Mouse (Mus musculus): ENCODE measurements around the gene Tmem170b. TPM values are rescaled to one million over a fixed set of nuclear protein-coding genes. Genes with fewer than 3 reads are reported as not detected.

Gene Tmem170b
- polyA plus RNA-seq, 1 experiment from 2014 or later, result 11.5 TPM

DNA sequence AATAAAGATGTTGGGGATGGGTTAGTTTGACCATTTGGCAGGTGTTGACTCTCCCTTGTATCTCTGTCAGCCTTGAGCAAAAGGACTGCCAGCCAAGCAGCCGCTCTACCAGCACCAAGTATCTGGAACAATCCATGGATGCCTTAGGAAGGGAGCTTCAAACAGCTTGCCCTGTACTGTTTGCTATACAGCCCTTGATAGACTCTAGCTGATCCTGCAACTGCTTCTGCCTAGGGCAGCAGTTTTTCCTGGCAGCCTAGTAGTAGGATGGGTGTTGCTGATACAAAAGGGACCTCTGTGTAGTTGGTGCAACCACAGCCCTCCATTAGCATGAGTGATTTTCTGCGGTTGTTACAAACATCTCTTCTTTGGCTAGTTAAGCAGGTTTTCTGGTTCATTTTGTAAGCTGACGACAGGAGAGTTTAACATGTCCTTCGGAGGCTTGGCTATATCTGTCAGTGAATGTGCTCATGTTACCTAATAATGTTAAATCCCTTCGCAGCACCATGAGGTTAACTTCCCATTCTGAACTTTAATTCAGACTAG is 1.7 kb upstream of the Tmem170b start:
- Histone ChIP-seq H3K27me3 (ENCODE audit: control insufficient read depth, insufficient read depth, low read length) (no peaks in the 10 kb centered on the region), H3K9me3 (replicated peaks; ENCODE audit: control insufficient read depth, low read length) (no peaks in the 10 kb centered on the region), H3K9ac (replicated peaks; ENCODE audit: low read length) (no peak overlapping the region), H3K4me1 (ENCODE audit: control insufficient read depth, insufficient read depth, low read length) (no peaks in the 10 kb centered on the region), H3K27ac (replicated peaks; ENCODE audit: low read depth, low read length) (no peak overlapping the region), H3K36me3 (replicated peaks; ENCODE audit: control insufficient read depth, insufficient read depth, low read depth, low read length) (no peaks in the 10 kb centered on the region), H3K4me2 (ENCODE audit: low read depth, low read length) (no peak overlapping the region), H3K4me3 (ENCODE audit: low read depth, low read length) (no peak overlapping the region)
- DNase-seq (ENCODE audit: low spot score), result no peak
- ATAC-seq (replicated peaks; ENCODE audit: insufficient number of reproducible peaks, low FRiP score, low TSS enrichment, low read depth), result no peak
- WGBS, result 64% methylated on average over 5 of the region's 5 CpGs

GRCm38 (mm10) chr13:41606081-41607000 is 634 bp downstream of the Tmem170b start:
- ATAC-seq (replicated peaks; ENCODE audit: insufficient number of reproducible peaks, low FRiP score, low TSS enrichment, low read depth) (peak; percentile 15; the same call in 1 of the 2 replicates), DNase-seq (ENCODE audit: low spot score) (peak; percentile 32)
- Histone ChIP-seq H3K4me1 (ENCODE audit: control insufficient read depth, insufficient read depth, low read length) (no peaks in the 10 kb centered on the region), H3K9me3 (replicated peaks; ENCODE audit: control insufficient read depth, low read length) (no peaks in the 10 kb centered on the region), H3K27ac (replicated peaks; ENCODE audit: low read depth, low read length) (peak overlapping the region; percentile 44), H3K9ac (replicated peaks; ENCODE audit: low read length) (peak overlapping the region; percentile 84), H3K4me3 (ENCODE audit: low read depth, low read length) (peak overlapping the region; percentile 80), H3K4me2 (ENCODE audit: low read depth, low read length) (peak overlapping the region; percentile 80), H3K36me3 (replicated peaks; ENCODE audit: control insufficient read depth, insufficient read depth, low read depth, low read length) (no peaks in the 10 kb centered on the region), H3K27me3 (ENCODE audit: control insufficient read depth, insufficient read depth, low read length) (no peaks in the 10 kb centered on the region)
- 3% methylated on average over 49 of the region's 67 CpGs for WGBS

DNA sequence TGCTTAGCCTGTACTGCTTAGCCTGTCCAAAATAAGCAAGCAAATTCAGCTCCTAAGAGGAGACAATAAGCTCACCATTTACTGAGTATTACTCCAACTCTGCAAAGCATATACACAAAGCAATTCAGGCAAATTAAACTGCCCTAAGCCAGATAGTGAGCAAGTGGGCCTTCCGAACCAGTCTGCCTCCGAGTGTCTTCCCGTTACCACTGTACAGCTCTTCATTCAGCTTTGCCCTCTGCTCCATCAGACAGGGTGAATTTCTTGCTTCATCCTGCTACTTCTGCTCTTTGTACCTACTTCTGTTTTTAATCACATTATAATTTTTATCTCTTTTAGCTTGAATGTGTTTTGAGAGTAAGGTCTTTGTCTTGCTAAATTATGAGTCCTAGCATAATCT is 1.9 kb downstream of the Tmem170b start:
- Histone ChIP-seq H3K9ac (replicated peaks; ENCODE audit: low read length) (no peak overlapping the region), H3K27me3 (ENCODE audit: control insufficient read depth, insufficient read depth, low read length) (no peaks in the 10 kb centered on the region), H3K36me3 (replicated peaks; ENCODE audit: control insufficient read depth, insufficient read depth, low read depth, low read length) (no peaks in the 10 kb centered on the region), H3K27ac (replicated peaks; ENCODE audit: low read depth, low read length) (no peak overlapping the region), H3K9me3 (replicated peaks; ENCODE audit: control insufficient read depth, low read length) (no peaks in the 10 kb centered on the region), H3K4me1 (ENCODE audit: control insufficient read depth, insufficient read depth, low read length) (no peaks in the 10 kb centered on the region), H3K4me2 (ENCODE audit: low read depth, low read length) (no peak overlapping the region), H3K4me3 (ENCODE audit: low read depth, low read length) (no peak overlapping the region)
- DNase-seq (ENCODE audit: low spot score) (no peak), ATAC-seq (replicated peaks; ENCODE audit: insufficient number of reproducible peaks, low FRiP score, low TSS enrichment, low read depth) (no peak)
- 87% methylated on average over 3 of the region's 3 CpGs for WGBS

DNA sequence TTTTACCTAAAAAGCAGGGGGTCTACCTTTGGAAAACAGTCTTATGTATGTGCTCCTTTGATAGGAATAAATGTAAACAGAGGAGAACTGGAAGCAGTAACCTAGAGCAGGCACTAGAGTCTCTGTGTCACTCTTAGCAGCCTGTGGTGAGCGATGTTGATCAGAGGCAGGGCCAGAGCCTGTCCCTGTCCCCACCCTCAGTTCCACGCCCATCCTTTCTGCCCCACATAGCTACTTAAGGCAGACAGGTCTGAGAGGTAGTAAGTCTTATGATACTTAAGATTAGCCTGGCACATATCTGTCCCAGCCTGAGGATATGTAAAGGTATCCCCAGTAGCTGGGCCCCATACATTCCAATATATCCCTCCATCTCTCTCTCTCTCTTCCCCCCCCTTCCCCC is 2.9 kb downstream of the Tmem170b start:
- no peak overlapping the region for H3K4me3 ChIP-seq (ENCODE audit: low read depth, low read length)
- no peaks in the 10 kb centered on the region for H3K36me3 ChIP-seq (replicated peaks; ENCODE audit: control insufficient read depth, insufficient read depth, low read depth, low read length)
- no peaks in the 10 kb centered on the region for H3K27me3 ChIP-seq (ENCODE audit: control insufficient read depth, insufficient read depth, low read length)
- no peak for ATAC-seq (replicated peaks; ENCODE audit: insufficient number of reproducible peaks, low FRiP score, low TSS enrichment, low read depth)
- H3K9ac ChIP-seq (replicated peaks; ENCODE audit: low read length), result no peak overlapping the region
- DNase-seq (ENCODE audit: low spot score), result no peak
- H3K4me2 ChIP-seq (ENCODE audit: low read depth, low read length), result no peak overlapping the region
- H3K4me1 ChIP-seq (ENCODE audit: control insufficient read depth, insufficient read depth, low read length), result no peaks in the 10 kb centered on the region
- no peaks in the 10 kb centered on the region for H3K9me3 ChIP-seq (replicated peaks; ENCODE audit: control insufficient read depth, low read length)
- WGBS, result 65% methylated on average over 2 of the region's 2 CpGs
- H3K27ac ChIP-seq (replicated peaks; ENCODE audit: low read depth, low read length), result no peak overlapping the region

DNA sequence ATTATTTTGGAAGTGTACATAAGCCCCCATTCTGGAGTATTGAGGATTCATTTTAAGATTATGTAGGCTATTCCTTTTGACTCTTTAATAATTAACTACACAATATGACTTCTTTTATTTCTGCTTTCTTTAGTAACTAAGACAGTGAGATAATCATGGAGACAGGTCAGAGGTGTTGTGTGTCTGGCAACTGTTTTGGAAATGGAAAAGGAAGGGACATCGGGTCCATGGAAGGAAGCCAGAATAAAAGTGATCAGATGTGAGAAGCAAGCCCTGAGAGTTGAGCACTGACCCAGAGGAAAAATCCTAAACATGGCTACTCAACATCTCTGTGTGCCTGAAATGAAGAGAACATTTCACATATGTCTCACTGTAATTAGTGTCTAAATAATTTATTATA is 5.3 kb downstream of the Tmem170b start:
- H3K27ac ChIP-seq (replicated peaks; ENCODE audit: low read depth, low read length), result no peak overlapping the region
- H3K4me3 ChIP-seq (ENCODE audit: low read depth, low read length), result no peak overlapping the region
- no peaks in the 10 kb centered on the region for H3K4me1 ChIP-seq (ENCODE audit: control insufficient read depth, insufficient read depth, low read length)
- H3K4me2 ChIP-seq (ENCODE audit: low read depth, low read length), result no peak overlapping the region
- no peaks in the 10 kb centered on the region for H3K36me3 ChIP-seq (replicated peaks; ENCODE audit: control insufficient read depth, insufficient read depth, low read depth, low read length)
- H3K9ac ChIP-seq (replicated peaks; ENCODE audit: low read length), result no peak overlapping the region
- H3K9me3 ChIP-seq (replicated peaks; ENCODE audit: control insufficient read depth, low read length), result no peaks in the 10 kb centered on the region
- no peaks in the 10 kb centered on the region for H3K27me3 ChIP-seq (ENCODE audit: control insufficient read depth, insufficient read depth, low read length)
- ATAC-seq (replicated peaks; ENCODE audit: insufficient number of reproducible peaks, low FRiP score, low TSS enrichment, low read depth) (no peak), DNase-seq (ENCODE audit: low spot score) (no peak)
- WGBS, result 88% methylated on average over 1 of the region's 1 CpGs

GRCm38 (mm10) chr13:41614539-41614938 is 8.8 kb downstream of the Tmem170b start:
- Histone ChIP-seq H3K36me3 (replicated peaks; ENCODE audit: control insufficient read depth, insufficient read depth, low read depth, low read length) (no peaks in the 10 kb centered on the region), H3K9me3 (replicated peaks; ENCODE audit: control insufficient read depth, low read length) (no peaks in the 10 kb centered on the region), H3K4me1 (ENCODE audit: control insufficient read depth, insufficient read depth, low read length) (no peaks in the 10 kb centered on the region), H3K4me3 (ENCODE audit: low read depth, low read length) (no peak overlapping the region), H3K27me3 (ENCODE audit: control insufficient read depth, insufficient read depth, low read length) (no peaks in the 10 kb centered on the region), H3K27ac (replicated peaks; ENCODE audit: low read depth, low read length) (no peak overlapping the region), H3K9ac (replicated peaks; ENCODE audit: low read length) (no peak overlapping the region), H3K4me2 (ENCODE audit: low read depth, low read length) (no peak overlapping the region)
- ATAC-seq (replicated peaks; ENCODE audit: insufficient number of reproducible peaks, low FRiP score, low TSS enrichment, low read depth), result no peak
- WGBS, result 86% methylated on average over 2 of the region's 2 CpGs
- DNase-seq (ENCODE audit: low spot score), result no peak

DNA sequence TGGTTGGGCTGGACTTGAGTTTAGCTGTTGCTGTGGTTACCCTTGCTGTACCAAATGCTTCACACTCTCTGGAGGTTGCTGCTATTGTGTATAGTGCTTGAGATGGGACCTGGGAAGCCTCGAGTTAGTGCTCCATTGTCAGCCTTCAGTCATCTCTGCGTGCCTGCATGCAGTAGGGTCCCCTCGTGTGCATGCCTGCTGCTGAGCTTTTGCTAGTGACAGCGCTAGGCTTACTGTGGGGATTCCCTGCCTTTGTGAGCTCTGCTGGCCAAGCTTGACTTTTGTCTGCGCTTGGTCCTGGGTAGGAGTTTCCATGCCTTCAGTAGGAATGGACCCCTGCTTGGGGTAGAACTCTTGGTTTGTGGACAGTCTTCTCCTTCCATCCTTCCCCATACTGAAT is 9.3 kb downstream of the Tmem170b start:
- 54% methylated on average over 5 of the region's 5 CpGs for WGBS
- no peak for DNase-seq (ENCODE audit: low spot score)
- no peak overlapping the region for H3K4me3 ChIP-seq (ENCODE audit: low read depth, low read length)
- no peak overlapping the region for H3K9ac ChIP-seq (replicated peaks; ENCODE audit: low read length)
- no peaks in the 10 kb centered on the region for H3K4me1 ChIP-seq (ENCODE audit: control insufficient read depth, insufficient read depth, low read length)
- H3K36me3 ChIP-seq (replicated peaks; ENCODE audit: control insufficient read depth, insufficient read depth, low read depth, low read length), result no peaks in the 10 kb centered on the region
- ATAC-seq (replicated peaks; ENCODE audit: insufficient number of reproducible peaks, low FRiP score, low TSS enrichment, low read depth), result no peak
- no peak overlapping the region for H3K27ac ChIP-seq (replicated peaks; ENCODE audit: low read depth, low read length)
- H3K4me2 ChIP-seq (ENCODE audit: low read depth, low read length), result no peak overlapping the region
- no peaks in the 10 kb centered on the region for H3K27me3 ChIP-seq (ENCODE audit: control insufficient read depth, insufficient read depth, low read length)
- H3K9me3 ChIP-seq (replicated peaks; ENCODE audit: control insufficient read depth, low read length), result no peaks in the 10 kb centered on the region

DNA sequence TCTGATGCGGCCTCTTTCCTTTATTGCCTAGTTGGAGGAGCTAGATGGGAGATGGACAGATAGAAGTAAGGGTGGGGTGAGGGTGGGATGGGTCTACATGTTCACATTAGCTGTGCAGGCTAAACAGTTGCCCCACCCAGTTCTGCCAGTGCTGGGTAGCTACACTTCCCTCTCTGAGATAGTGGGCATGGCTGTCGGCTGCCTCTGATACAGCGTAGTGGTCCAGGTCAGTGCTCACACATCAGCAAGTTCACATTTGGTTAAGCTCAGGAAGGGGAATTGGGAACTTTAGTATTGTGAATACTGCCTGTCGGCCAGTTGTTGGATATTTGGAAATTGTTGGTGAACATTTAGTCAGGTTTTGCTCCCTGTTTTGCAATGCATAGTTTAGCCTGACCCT is 13.8 kb downstream of the Tmem170b start:
- 90% methylated on average over 4 of the region's 4 CpGs for WGBS
- H3K4me2 ChIP-seq (ENCODE audit: low read depth, low read length), result no peak overlapping the region
- no peak overlapping the region for H3K9ac ChIP-seq (replicated peaks; ENCODE audit: low read length)
- H3K27me3 ChIP-seq (ENCODE audit: control insufficient read depth, insufficient read depth, low read length), result no peaks in the 10 kb centered on the region
- no peak overlapping the region for H3K27ac ChIP-seq (replicated peaks; ENCODE audit: low read depth, low read length)
- no peaks in the 10 kb centered on the region for H3K4me1 ChIP-seq (ENCODE audit: control insufficient read depth, insufficient read depth, low read length)
- H3K4me3 ChIP-seq (ENCODE audit: low read depth, low read length), result no peak overlapping the region
- ATAC-seq (replicated peaks; ENCODE audit: insufficient number of reproducible peaks, low FRiP score, low TSS enrichment, low read depth) (no peak), DNase-seq (ENCODE audit: low spot score) (no peak)
- no peaks in the 10 kb centered on the region for H3K9me3 ChIP-seq (replicated peaks; ENCODE audit: control insufficient read depth, low read length)
- H3K36me3 ChIP-seq (replicated peaks; ENCODE audit: control insufficient read depth, insufficient read depth, low read depth, low read length), result no peaks in the 10 kb centered on the region

Measured in embryonic facial prominence, embryonic 11.5 days (tissue).